9 mouse cellular contexts compared by ENCODE assay signal in the genomic region with DNA sequence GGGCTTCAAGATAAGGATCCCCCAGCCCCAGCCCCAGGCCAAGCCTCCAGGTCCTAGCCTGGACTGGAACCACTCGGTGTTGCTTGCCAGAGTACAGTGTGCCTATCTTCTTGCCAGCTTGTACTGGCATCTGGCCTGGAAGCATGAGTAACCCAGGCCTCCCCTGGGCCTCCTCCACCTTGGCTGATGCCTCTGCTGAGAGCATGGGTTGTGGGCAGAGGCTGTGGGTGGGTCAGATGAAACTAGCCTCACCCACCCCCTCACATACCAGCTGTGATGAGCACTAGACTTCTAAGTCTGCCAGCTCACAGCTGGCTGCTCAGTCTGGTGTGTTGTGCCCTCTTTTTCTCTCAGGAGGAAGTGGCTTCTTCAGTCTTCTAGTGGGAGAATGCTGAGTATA.
A peak's percentile ranks its signal among the peaks of the same experiment; 100 is the strongest.
DNase-seq lines count a peak whose midpoint lies in the region; ATAC-seq and TF ChIP-seq lines count a peak whose summit lies in the region.
"Had no signal": no experiment of that assay in that cellular context is flagged by ENCODE, and none has a peak within 500 bp of the region (broad histone marks: within the 10 kb centered on the region; RNA-seq: fewer than 3 reads in every experiment).

No protein-coding gene starts in this region.

- intact Hi-C loops in left cerebral cortex, postnatal 4 days (cut with DNase I): no loop called here

- peak overlapping the region; percentile 21; the same call in 1 of the 2 replicates for H3K9ac ChIP-seq in heart, embryonic 12.5 days
- H3K9ac ChIP-seq: midbrain, embryonic 12.5 days had no signal

- no peak for TF ChIP-seq CTCF in bone marrow macrophage, adult 2 months (IDR thresholded peaks at IDR 0.05; ENCODE audit: low read depth, low read length)

- peak; percentile 59 to 80 for DNase-seq in layer of hippocampus, adult 18-20 months (ENCODE audit: low spot score in 2 of 2)
- no peak for DNase-seq in layer of hippocampus, adult 9-10 months (ENCODE audit: low spot score)
- DNase-seq in left cerebral cortex, postnatal 4 days: peak; percentile 64
- peak; percentile 71 for DNase-seq in thymus, postnatal 14 days
- DNase-seq in yolk sac, embryonic 10.5 days (ENCODE audit: low spot score): no peak
- DNase-seq in liver: no peak

- no peaks in the 10 kb centered on the region for H3K9me3 ChIP-seq in heart, embryonic 12.5 days (replicated peaks)
- H3K9me3 ChIP-seq: midbrain, embryonic 12.5 days had no signal

- no peak for ATAC-seq in heart, embryonic 12.5 days (ENCODE audit: insufficient number of reproducible peaks, low FRiP score)

- peaks cover 10% of the 10 kb centered on the region for H3K4me1 ChIP-seq in bone marrow macrophage, adult 2 months (ENCODE audit: control insufficient read depth, insufficient read depth, low read length)
- peaks cover 77% of the 10 kb centered on the region for H3K4me1 ChIP-seq in heart, embryonic 12.5 days (replicated peaks)

- peaks cover 92% of the 10 kb centered on the region for H3K36me3 ChIP-seq in heart, embryonic 12.5 days
- H3K36me3 ChIP-seq: midbrain, embryonic 12.5 days had no signal

- H3K27me3 ChIP-seq in heart, embryonic 12.5 days (replicated peaks): no peaks in the 10 kb centered on the region
- H3K27me3 ChIP-seq: midbrain, embryonic 12.5 days had no signal

- 38% methylated on average over 1 of the region's 1 CpGs for WGBS in heart, embryonic 12.5 days

- H3K27ac ChIP-seq in bone marrow macrophage, adult 2 months (ENCODE audit: insufficient read depth, low read depth, low read length): peak overlapping the region; percentile 21; the same call in 1 of the 2 replicates
- H3K27ac ChIP-seq in heart, embryonic 12.5 days (ENCODE audit: poor library complexity, severe bottlenecking): peak overlapping the region; percentile 95
- H3K27ac ChIP-seq: midbrain, embryonic 12.5 days had no signal

- no peak overlapping the region for H3K4me2 ChIP-seq in heart, embryonic 12.5 days
- H3K4me2 ChIP-seq: midbrain, embryonic 12.5 days had no signal

- no peak overlapping the region for H3K4me3 ChIP-seq in bone marrow macrophage, adult 2 months (ENCODE audit: insufficient read depth, low read length)
- H3K4me3 ChIP-seq in heart, embryonic 12.5 days: no peak overlapping the region
- H3K4me3 ChIP-seq: midbrain, embryonic 12.5 days had no signal

- TF ChIP-seq POLR2A in bone marrow macrophage, adult 2 months (IDR thresholded peaks at IDR 0.05; ENCODE audit: borderline replicate concordance, low read depth, low read length): no peak

Comparison
In these comparisons a context has a peak if more than half of its experiments do, and no peak if none do; other contexts are left out.
1. DNase-seq: peak in layer of hippocampus, adult 18-20 months (2 of 2), left cerebral cortex, postnatal 4 days (single experiment) and thymus, postnatal 14 days (single experiment); none in layer of hippocampus, adult 9-10 months (single experiment), yolk sac, embryonic 10.5 days (single experiment) and liver (single experiment).